Mouse (Mus musculus): ENCODE results near the gene Lypd8.
A peak's percentile ranks its signal among the peaks of the same experiment; 100 is the strongest.
"Not testable (repeated sequence)": the region's sequence is repeated elsewhere in the genome, so short reads cannot be mapped to it uniquely, and the experiment has no call there.

Lypd8 gene

GRCm38 (mm10) chr11:58378763-58379278, at the start of gene Lypd8:
TSS of gene Lypd8 (plus strand) at chr11:58379043.
- DNase-seq (ENCODE audit: low spot score), result no peak

- no peak for DNase-seq (ENCODE audit: low spot score)
Measured at GRCm38 (mm10) chr11:58329906-58330275, 49.0 kb upstream of the Lypd8 start.

- DNase-seq (ENCODE audit: low spot score), result peak; percentile 90
Measured at GRCm38 (mm10) chr11:58330276-58331148, 48.3 kb upstream of the Lypd8 start, which contains the start of the genes Zfp672 and Sh3bp5l. TSS of gene Zfp672 (minus strand) at chr11:58330339. TSS of gene Sh3bp5l (plus strand) at chr11:58330724.

GRCm38 (mm10) chr11:58331149-58331495, 47.7 kb upstream of the Lypd8 start:
- DNase-seq (ENCODE audit: low spot score), result no peak

GRCm38 (mm10) chr11:58331546-58331945, 47.3 kb upstream of the Lypd8 start:
- no peak for DNase-seq (ENCODE audit: low spot score)

- DNase-seq (ENCODE audit: low spot score), result no peak
Measured at GRCm38 (mm10) chr11:58334746-58335145, 44.1 kb upstream of the Lypd8 start.

GRCm38 (mm10) chr11:58346745-58347144, 32.1 kb upstream of the Lypd8 start:
- DNase-seq (ENCODE audit: low spot score), result no peak

- no peak for DNase-seq (ENCODE audit: low spot score)
Measured at GRCm38 (mm10) chr11:58350628-58351027, 28.2 kb upstream of the Lypd8 start.

- no peak for DNase-seq (ENCODE audit: low spot score)
Measured at GRCm38 (mm10) chr11:58351179-58351578, 27.7 kb upstream of the Lypd8 start.

- DNase-seq (ENCODE audit: low spot score), result no peak
Measured at GRCm38 (mm10) chr11:58352681-58353548, 25.9 kb upstream of the Lypd8 start.

- DNase-seq (ENCODE audit: low spot score), result no peak
Measured at GRCm38 (mm10) chr11:58353709-58354108, 25.1 kb upstream of the Lypd8 start.

- DNase-seq (ENCODE audit: low spot score), result no peak
Measured at GRCm38 (mm10) chr11:58354476-58354875, 24.4 kb upstream of the Lypd8 start.

GRCm38 (mm10) chr11:58354927-58355326, 23.9 kb upstream of the Lypd8 start:
- no peak for DNase-seq (ENCODE audit: low spot score)

GRCm38 (mm10) chr11:58357042-58357441, 21.8 kb upstream of the Lypd8 start:
- DNase-seq (ENCODE audit: low spot score), result no peak

GRCm38 (mm10) chr11:58357844-58358534, 20.9 kb upstream of the Lypd8 start:
- no peak for DNase-seq (ENCODE audit: low spot score)

- DNase-seq (ENCODE audit: low spot score), result not testable (repeated sequence)
Measured at GRCm38 (mm10) chr11:58362562-58362961, 16.3 kb upstream of the Lypd8 start.

GRCm38 (mm10) chr11:58364454-58364853, 14.4 kb upstream of the Lypd8 start:
- no peak for DNase-seq (ENCODE audit: low spot score)

- not testable (repeated sequence) for DNase-seq (ENCODE audit: low spot score)
Measured at GRCm38 (mm10) chr11:58366191-58366590, 12.7 kb upstream of the Lypd8 start.

GRCm38 (mm10) chr11:58377273-58377672, 1.6 kb upstream of the Lypd8 start:
- no peak for DNase-seq (ENCODE audit: low spot score)

- no peak for DNase-seq (ENCODE audit: low spot score)
Measured at GRCm38 (mm10) chr11:58377686-58378085, 1.2 kb upstream of the Lypd8 start.

- DNase-seq (ENCODE audit: low spot score), result no peak
Measured at GRCm38 (mm10) chr11:58379516-58379915, 673 bp downstream of the Lypd8 start.

- DNase-seq (ENCODE audit: low spot score), result no peak
Measured at GRCm38 (mm10) chr11:58382471-58382870, 3.6 kb downstream of the Lypd8 start.

All from testis, postnatal 14 days (tissue).